Mouse (Mus musculus): Measurements from ENCODE around the gene Ppie. TPM values are rescaled to one million over a fixed set of nuclear protein-coding genes. Genes with fewer than 3 reads are reported as not detected.
"Not testable (repeated sequence)": the region's sequence is repeated elsewhere in the genome, so short reads cannot be mapped to it uniquely, and the experiment has no call there.

Ppie gene
- polyA plus RNA-seq, 1 experiment, result 15.3 TPM

- Histone ChIP-seq H3K4me3 (replicated peaks; ENCODE audit: extremely low read depth, low read depth, low read length) (no peak within 1 kb of the TSS), H3K4me1 (ENCODE audit: control insufficient read depth, insufficient read depth, low read length) (no peaks in the 10 kb centered on the region)
- 5% methylated on average over 22 of the region's 22 CpGs for WGBS
- no peak for DNase-seq
- no peak for TF ChIP-seq POLR2A (IDR thresholded peaks at IDR 0.05; ENCODE audit: borderline replicate concordance, extremely low read depth, low read depth, low read length)
- no peak for TF ChIP-seq CTCF (IDR thresholded peaks at IDR 0.05; ENCODE audit: insufficient read depth, low read length)
Measured at GRCm38 (mm10) chr4:123116011-123116410, 23.7 kb downstream of the Ppie start, which contains the start of gene Oxct2b. Gene Oxct2b, plus strand, starts transcription at chr4:123116266.

- not testable (repeated sequence) for DNase-seq; H3K4me1 ChIP-seq (ENCODE audit: control insufficient read depth, insufficient read depth, low read length); H3K4me3 ChIP-seq (replicated peaks; ENCODE audit: extremely low read depth, low read depth, low read length)
- WGBS, result 86% methylated on average over 4 of the region's 4 CpGs
Measured at GRCm38 (mm10) chr4:123114651-123115050, 25.1 kb downstream of the Ppie start.

- H3K4me3 ChIP-seq (replicated peaks; ENCODE audit: extremely low read depth, low read depth, low read length), result no peak overlapping the region
- TF ChIP-seq POLR2A (IDR thresholded peaks at IDR 0.05; ENCODE audit: borderline replicate concordance, extremely low read depth, low read depth, low read length) (no peak), CTCF (IDR thresholded peaks at IDR 0.05; ENCODE audit: insufficient read depth, low read length) (no peak)
- no peak for DNase-seq
- WGBS, result 57% methylated on average over 8 of the region's 8 CpGs
- no peaks in the 10 kb centered on the region for H3K4me1 ChIP-seq (ENCODE audit: control insufficient read depth, insufficient read depth, low read length)
Measured at GRCm38 (mm10) chr4:123112216-123112764, 27.5 kb downstream of the Ppie start.

- not testable (repeated sequence) for H3K4me3 ChIP-seq (replicated peaks; ENCODE audit: extremely low read depth, low read depth, low read length); DNase-seq; H3K4me1 ChIP-seq (ENCODE audit: control insufficient read depth, insufficient read depth, low read length)
- 64% methylated on average over 10 of the region's 10 CpGs for WGBS
Measured at GRCm38 (mm10) chr4:123111275-123111983, 28.3 kb downstream of the Ppie start.

GRCm38 (mm10) chr4:123110751-123111150 is 29.0 kb downstream of the Ppie start:
- no peak overlapping the region for H3K4me3 ChIP-seq (replicated peaks; ENCODE audit: extremely low read depth, low read depth, low read length)
- WGBS, result 84% methylated on average over 4 of the region's 4 CpGs
- H3K4me1 ChIP-seq (ENCODE audit: control insufficient read depth, insufficient read depth, low read length), result no peaks in the 10 kb centered on the region
- TF ChIP-seq POLR2A (IDR thresholded peaks at IDR 0.05; ENCODE audit: borderline replicate concordance, extremely low read depth, low read depth, low read length), result no peak
- no peak for DNase-seq

- DNase-seq, result no peak
- 82% methylated on average over 5 of the region's 5 CpGs for WGBS
Measured at GRCm38 (mm10) chr4:123108056-123108455, 31.7 kb downstream of the Ppie start.

GRCm38 (mm10) chr4:123106864-123107263 is 32.9 kb downstream of the Ppie start:
- H3K4me1 ChIP-seq (ENCODE audit: control insufficient read depth, insufficient read depth, low read length), result no peaks in the 10 kb centered on the region
- no peak for TF ChIP-seq CTCF (IDR thresholded peaks at IDR 0.05; ENCODE audit: insufficient read depth, low read length)
- TF ChIP-seq POLR2A (IDR thresholded peaks at IDR 0.05; ENCODE audit: borderline replicate concordance, extremely low read depth, low read depth, low read length), result no peak
- no peak overlapping the region for H3K4me3 ChIP-seq (replicated peaks; ENCODE audit: extremely low read depth, low read depth, low read length)
- DNase-seq, result no peak
- WGBS, result 89% methylated on average over 2 of the region's 2 CpGs

More at GRCm38 (mm10) chr4:123108056-123108455, 31.7 kb downstream of the Ppie start:
- Histone ChIP-seq H3K4me1 (ENCODE audit: control insufficient read depth, insufficient read depth, low read length) (no peaks in the 10 kb centered on the region), H3K4me3 (replicated peaks; ENCODE audit: extremely low read depth, low read depth, low read length) (no peak overlapping the region)
- TF ChIP-seq CTCF (IDR thresholded peaks at IDR 0.05; ENCODE audit: insufficient read depth, low read length) (no peak), POLR2A (IDR thresholded peaks at IDR 0.05; ENCODE audit: borderline replicate concordance, extremely low read depth, low read depth, low read length) (no peak)

GRCm38 (mm10) chr4:123105929-123106328 is 33.8 kb downstream of the Ppie start:
- H3K4me3 ChIP-seq (replicated peaks; ENCODE audit: extremely low read depth, low read depth, low read length); DNase-seq; H3K4me1 ChIP-seq (ENCODE audit: control insufficient read depth, insufficient read depth, low read length): not testable (repeated sequence)
- 74% methylated on average over 7 of the region's 7 CpGs for WGBS

GRCm38 (mm10) chr4:123105451-123105790 is 34.3 kb downstream of the Ppie start:
- TF ChIP-seq POLR2A (IDR thresholded peaks at IDR 0.05; ENCODE audit: borderline replicate concordance, extremely low read depth, low read depth, low read length), result no peak
- no peak for TF ChIP-seq CTCF (IDR thresholded peaks at IDR 0.05; ENCODE audit: insufficient read depth, low read length)
- Histone ChIP-seq H3K4me3 (replicated peaks; ENCODE audit: extremely low read depth, low read depth, low read length) (no peak overlapping the region), H3K4me1 (ENCODE audit: control insufficient read depth, insufficient read depth, low read length) (no peaks in the 10 kb centered on the region)
- no peak for DNase-seq
- 23% methylated on average over 24 of the region's 24 CpGs for WGBS

GRCm38 (mm10) chr4:123104651-123105450 is 34.9 kb downstream of the Ppie start, which contains the start of gene Bmp8b:
Gene Bmp8b, plus strand, starts transcription at chr4:123105165.
- 7% methylated on average over 75 of the region's 75 CpGs for WGBS
- TF ChIP-seq POLR2A (IDR thresholded peaks at IDR 0.05; ENCODE audit: borderline replicate concordance, extremely low read depth, low read depth, low read length), result no peak
- no peak for TF ChIP-seq CTCF (IDR thresholded peaks at IDR 0.05; ENCODE audit: insufficient read depth, low read length)
- no peak within 1 kb of the TSS for H3K4me3 ChIP-seq (replicated peaks; ENCODE audit: extremely low read depth, low read depth, low read length)
- DNase-seq, result peak; percentile 23
- H3K4me1 ChIP-seq (ENCODE audit: control insufficient read depth, insufficient read depth, low read length), result no peaks in the 10 kb centered on the region
